ENCODE assay signal across 28 mouse cellular contexts in genomic region chr2:159557567-159557966, GRCm38 (mm10).
DNase-seq lines count a peak whose midpoint lies in the region; ATAC-seq and TF ChIP-seq lines count a peak whose summit lies in the region.
"Had no signal": no experiment of that assay in that cellular context is flagged by ENCODE, and none has a peak within 500 bp of the region (broad histone marks: within the 10 kb centered on the region; RNA-seq: fewer than 3 reads in every experiment).

No protein-coding gene starts in this region.

- TF ChIP-seq POLR2A in liver, adult 2 months (IDR thresholded peaks at IDR 0.05; ENCODE audit: extremely low read depth, insufficient read depth, low read length) = no peak

- H3K4me3 ChIP-seq in liver, adult 2 months (ENCODE audit: insufficient read depth, low read depth, low read length) = no peak overlapping the region
- no peak overlapping the region for H3K4me3 ChIP-seq in liver, embryonic 11.5 days (ENCODE audit: low read depth, low read length)
- H3K4me3 ChIP-seq: embryonic facial prominence, embryonic 13.5 days; embryonic facial prominence, embryonic 15.5 days; erythroblast, embryonic 14.5 days; forebrain, embryonic 10.5 days; forebrain, embryonic 12.5 days had no signal

- no peak for TF ChIP-seq CTCF in liver, adult 2 months (IDR thresholded peaks at IDR 0.05; ENCODE audit: low read depth, low read length)

- WGBS in liver, adult 2 months = 81% methylated on average over 3 of the region's 3 CpGs
- WGBS in liver, embryonic 11.5 days = 80% methylated on average over 3 of the region's 3 CpGs

- H3K9me3 ChIP-seq in liver, embryonic 11.5 days (ENCODE audit: control insufficient read depth, low read length) = no peaks in the 10 kb centered on the region
- H3K9me3 ChIP-seq: embryonic facial prominence, embryonic 13.5 days; embryonic facial prominence, embryonic 15.5 days; forebrain, embryonic 10.5 days; forebrain, embryonic 12.5 days had no signal

- DNase-seq in heart, adult 11 months = peak; percentile 63
- no peak for DNase-seq in heart, adult 18-20 months
- DNase-seq in liver, adult 2 months (ENCODE audit: extremely low read depth, low read depth, low spot score) = peak; percentile 4
- no peak for DNase-seq in liver, embryonic 11.5 days (ENCODE audit: low spot score)
- no peak for DNase-seq in kidney, postnatal 10 days
- DNase-seq: adrenal gland, adult 8-10 months; adrenal gland, postnatal 14 days; adrenal gland, postnatal 36 days; B cell, adult 2 months; cerebellum, adult 11-12 months; cerebellum, adult 2 months; cerebellum, adult 9-10 months; cerebellum, postnatal 10 days; cerebellum, postnatal 25 days; embryo, embryonic 11 days had no signal

- no peak overlapping the region for H3K9ac ChIP-seq in liver, adult 2 months (ENCODE audit: low read depth, low read length)
- no peak overlapping the region for H3K9ac ChIP-seq in liver, embryonic 11.5 days (ENCODE audit: low read depth, low read length)
- H3K9ac ChIP-seq: embryonic facial prominence, embryonic 13.5 days; embryonic facial prominence, embryonic 15.5 days; forebrain, embryonic 12.5 days had no signal

- no peak overlapping the region for H3K4me2 ChIP-seq in liver, embryonic 11.5 days
- H3K4me2 ChIP-seq: embryonic facial prominence, embryonic 13.5 days; embryonic facial prominence, embryonic 15.5 days; forebrain, embryonic 12.5 days had no signal

- no peaks in the 10 kb centered on the region for H3K79me2 ChIP-seq in liver, adult 2 months (ENCODE audit: control insufficient read depth, insufficient read depth, low read length)

- H3K36me3 ChIP-seq in liver, adult 2 months (ENCODE audit: control insufficient read depth, insufficient read depth, low read length) = no peaks in the 10 kb centered on the region
- no peaks in the 10 kb centered on the region for H3K36me3 ChIP-seq in liver, embryonic 11.5 days (ENCODE audit: control insufficient read depth, insufficient read depth, low read length)
- H3K36me3 ChIP-seq: embryonic facial prominence, embryonic 13.5 days; embryonic facial prominence, embryonic 15.5 days; forebrain, embryonic 10.5 days; forebrain, embryonic 12.5 days; G1E had no signal

- H3K27ac ChIP-seq in liver, adult 2 months (replicated peaks; ENCODE audit: insufficient read depth, low read depth, low read length) = no peak overlapping the region
- no peak overlapping the region for H3K27ac ChIP-seq in liver, embryonic 11.5 days (ENCODE audit: low read depth, low read length)
- H3K27ac ChIP-seq: embryonic facial prominence, embryonic 13.5 days; embryonic facial prominence, embryonic 15.5 days; forebrain, embryonic 10.5 days; forebrain, embryonic 12.5 days had no signal

- ATAC-seq in liver, embryonic 11.5 days (replicated peaks; ENCODE audit: low FRiP score) = no peak
- peak; percentile 54 for ATAC-seq in megakaryocyte progenitor cell, adult 5-6 weeks (replicated peaks; ENCODE audit: poor library complexity)
- ATAC-seq: activated CD4-positive, CD25-positive, alpha-beta regulatory T cell, adult 4 months; CD4-positive, CD25-positive, alpha-beta regulatory T cell, adult 4 months; forebrain, embryonic 14.5 days; forebrain, embryonic 16.5 days; Patski had no signal

- H3K27me3 ChIP-seq in liver, adult 2 months (ENCODE audit: control insufficient read depth, insufficient read depth, low read length) = no peaks in the 10 kb centered on the region
- no peaks in the 10 kb centered on the region for H3K27me3 ChIP-seq in liver, embryonic 11.5 days (replicated peaks; ENCODE audit: control insufficient read depth, insufficient read depth, low read length)
- H3K27me3 ChIP-seq: CH12.LX; embryonic facial prominence, embryonic 13.5 days; embryonic facial prominence, embryonic 15.5 days; forebrain, embryonic 12.5 days; Patski had no signal

- no peaks in the 10 kb centered on the region for H3K4me1 ChIP-seq in liver, adult 2 months (ENCODE audit: control insufficient read depth, insufficient read depth, low read length)
- H3K4me1 ChIP-seq in liver, embryonic 11.5 days (replicated peaks; ENCODE audit: control insufficient read depth, insufficient read depth, low read length) = no peaks in the 10 kb centered on the region
- H3K4me1 ChIP-seq: embryonic facial prominence, embryonic 13.5 days; embryonic facial prominence, embryonic 15.5 days; forebrain, embryonic 10.5 days; forebrain, embryonic 12.5 days had no signal

Comparison
In these comparisons a context has a peak if more than half of its experiments do, and no peak if none do; other contexts are left out.
1. DNase-seq: peak in heart, adult 11 months (single experiment) and liver, adult 2 months (single experiment); none in heart, adult 18-20 months (0 of 2), liver, embryonic 11.5 days (single experiment) and kidney, postnatal 10 days (single experiment).